Mouse (Mus musculus) megakaryocyte progenitor cell, adult 5-6 weeks (primary cell): ENCODE measurements at regions not wholly inside any gene's neighbourhood (a gene's known extent, or its start where the extent isn't known, plus 50 kb on each side); places are given as distances from the start of the nearest gene placed in this dataset.

Source experiments
- ATAC-seq: replicated peaks from 2 replicates; pipeline ENCODE4 v1.8.0; 2016; ENCODE audit warnings: mild to moderate bottlenecking, moderate TSS enrichment, inconsistent platforms; ENCODE audit not compliant: poor library complexity

GRCm38 (mm10) chr4:154726636-154727045, 59.0 kb upstream of the Actrt2 start:
- ATAC-seq = no peak

- no peak for ATAC-seq
These were observed 60.3 kb upstream of the Actrt2 start for GRCm38 (mm10) chr4:154727945-154728344.

GRCm38 (mm10) chr4:154730646-154731045, 63.0 kb upstream of the Actrt2 start:
- ATAC-seq = no peak

- ATAC-seq = no peak
These were observed 63.7 kb upstream of the Actrt2 start for GRCm38 (mm10) chr4:154731345-154731744.

- no peak for ATAC-seq
These were observed 68.4 kb upstream of the Actrt2 start for GRCm38 (mm10) chr4:154736071-154736470.

- ATAC-seq = no peak
These were observed 73.6 kb upstream of the Actrt2 start for GRCm38 (mm10) chr4:154741123-154741890.

GRCm38 (mm10) chr4:154746323-154747005, 78.8 kb upstream of the Actrt2 start:
- ATAC-seq = no peak

GRCm38 (mm10) chr4:154747006-154747343, 79.3 kb upstream of the Actrt2 start:
- no peak for ATAC-seq

- peak; percentile 91 for ATAC-seq
These were observed 81.5 kb upstream of the Actrt2 start for GRCm38 (mm10) chr4:154749160-154749559.

GRCm38 (mm10) chr4:154749996-154750395, 82.3 kb upstream of the Actrt2 start:
- no peak for ATAC-seq

GRCm38 (mm10) chr4:154750440-154751107, 82.9 kb upstream of the Actrt2 start:
- no peak for ATAC-seq

- no peak for ATAC-seq
These were observed 82.8 kb upstream of the Ttc34 start for GRCm38 (mm10) chr4:154754445-154754844.

GRCm38 (mm10) chr4:154756740-154757446, 80.4 kb upstream of the Ttc34 start:
- no peak for ATAC-seq

- ATAC-seq = no peak
These were observed 77.4 kb upstream of the Ttc34 start for GRCm38 (mm10) chr4:154759881-154760280.

GRCm38 (mm10) chr4:154764238-154764637, 73.0 kb upstream of the Ttc34 start:
- ATAC-seq = no peak

GRCm38 (mm10) chr4:154766158-154766557, 71.1 kb upstream of the Ttc34 start:
- no peak for ATAC-seq

GRCm38 (mm10) chr4:154771330-154772076, 65.8 kb upstream of the Ttc34 start:
- no peak for ATAC-seq

- ATAC-seq = no peak
These were observed 65.2 kb upstream of the Ttc34 start for GRCm38 (mm10) chr4:154772077-154772462.

GRCm38 (mm10) chr4:154773830-154774229, 63.4 kb upstream of the Ttc34 start:
- peak; percentile 52 for ATAC-seq

GRCm38 (mm10) chr4:154774332-154774731, 62.9 kb upstream of the Ttc34 start:
- no peak for ATAC-seq

GRCm38 (mm10) chr4:154778818-154779217, 58.4 kb upstream of the Ttc34 start:
- no peak for ATAC-seq
